Mouse (Mus musculus): ENCODE measurements at regions not wholly inside any gene's neighbourhood (a gene's known extent, or its start where the extent isn't known, plus 50 kb on each side); places are given as distances from the start of the nearest gene placed in this dataset.

DNA sequence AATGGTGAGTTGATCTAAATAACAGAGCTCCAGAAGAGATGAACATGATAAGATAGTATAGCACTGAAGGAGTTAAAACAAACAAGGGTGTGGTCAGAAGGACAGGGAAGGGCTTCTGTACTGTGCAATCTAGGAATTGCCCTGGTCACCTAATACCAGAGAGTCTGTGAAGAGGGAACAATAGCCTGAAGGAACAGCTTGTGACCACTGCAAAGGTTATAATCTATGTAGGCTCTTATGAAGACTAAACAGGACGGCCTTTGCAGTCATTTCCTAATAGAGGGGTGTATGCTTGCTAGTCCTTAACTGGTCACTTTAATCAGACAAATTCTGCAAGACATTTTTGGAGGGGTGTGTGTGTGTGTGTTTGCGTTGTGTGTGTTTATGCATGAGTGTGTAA, 97.5 kb downstream of the Tmem170b start:
- TF ChIP-seq POLR2A (IDR thresholded peaks at IDR 0.05; ENCODE audit: insufficient read depth, low read depth, low read length): no peak
- no peak for TF ChIP-seq CTCF (IDR thresholded peaks at IDR 0.05; ENCODE audit: insufficient read depth, low read depth, low read length)

Measured in olfactory bulb, adult 2 months (tissue).